In genomic region chr2:22619416-22619815, GRCm38 (mm10) we compare ENCODE assay signal across 16 mouse cellular contexts. TPM values are rescaled to one million over a fixed set of nuclear protein-coding genes. Genes with fewer than 3 reads are reported as not detected.
DNase-seq lines count a peak whose midpoint lies in the region; ATAC-seq lines count a peak whose summit lies in the region.
"Had no signal": no experiment of that assay in that cellular context is flagged by ENCODE, and none has a peak within 500 bp of the region (broad histone marks: within the 10 kb centered on the region; RNA-seq: fewer than 3 reads in every experiment).

No protein-coding gene starts in this region.

- H3K27ac ChIP-seq in forebrain, embryonic 10.5 days: no peak overlapping the region
- peak overlapping the region; percentile 97 for H3K27ac ChIP-seq in forebrain, embryonic 16.5 days (ENCODE audit: low read length)
- H3K27ac ChIP-seq in limb, embryonic 10.5 days: no peak overlapping the region
- 0 out of 2 replicates have a peak overlapping the region, but pooled peaks have one; percentile 17 for H3K27ac ChIP-seq in neural tube, embryonic 12.5 days

- H3K4me3 ChIP-seq in forebrain, embryonic 10.5 days: peak overlapping the region; percentile 27
- peak overlapping the region; percentile 29 for H3K4me3 ChIP-seq in forebrain, embryonic 16.5 days (replicated peaks; ENCODE audit: low read length)
- H3K4me3 ChIP-seq in limb, embryonic 10.5 days: no peak overlapping the region
- no peak overlapping the region for H3K4me3 ChIP-seq in neural tube, embryonic 12.5 days

- no peaks in the 10 kb centered on the region for H3K36me3 ChIP-seq in forebrain, embryonic 10.5 days (replicated peaks)
- no peaks in the 10 kb centered on the region for H3K36me3 ChIP-seq in forebrain, embryonic 16.5 days (ENCODE audit: control insufficient read depth, insufficient read depth)
- no peaks in the 10 kb centered on the region for H3K36me3 ChIP-seq in limb, embryonic 10.5 days
- no peaks in the 10 kb centered on the region for H3K36me3 ChIP-seq in neural tube, embryonic 12.5 days

- H3K4me2 ChIP-seq in forebrain, embryonic 16.5 days (ENCODE audit: low read length): peak overlapping the region; percentile 62
- peak overlapping the region; percentile 42 for H3K4me2 ChIP-seq in neural tube, embryonic 12.5 days (replicated peaks)

- ATAC-seq in forebrain, embryonic 16.5 days: no peak
- no peak for ATAC-seq in neural tube, embryonic 12.5 days (ENCODE audit: low FRiP score, low read depth)
- ATAC-seq: intestine, postnatal 0 days; liver, postnatal 0 days had no signal

- DNase-seq in forebrain, embryonic 10.5 days (ENCODE audit: extremely low spot score, low spot score): no peak
- DNase-seq in limb, embryonic 10.5 days (ENCODE audit: low spot score): peak; percentile 33
- no peak for DNase-seq in layer of hippocampus, adult 11-12 months (ENCODE audit: low spot score)
- no peak for DNase-seq in lung, postnatal 4 days
- DNase-seq in right cerebral cortex, postnatal 10 days (ENCODE audit: low spot score in 2 of 2): no peak
- DNase-seq: adrenal gland, postnatal 36 days; cerebellum, postnatal 36 days; heart, adult 11 months; heart, postnatal 14 days; kidney, postnatal 14 days; liver, postnatal 0 days; right cerebral cortex, adult 18-20 months had no signal

- H3K9me3 ChIP-seq in forebrain, embryonic 10.5 days: peaks cover 5% of the 10 kb centered on the region; the same call in 1 of the 2 replicates
- H3K9me3 ChIP-seq in forebrain, embryonic 16.5 days (ENCODE audit: control insufficient read depth, low read length): no peaks in the 10 kb centered on the region
- H3K9me3 ChIP-seq in limb, embryonic 10.5 days (replicated peaks): no peaks in the 10 kb centered on the region
- H3K9me3 ChIP-seq in neural tube, embryonic 12.5 days: no peaks in the 10 kb centered on the region

- under 1% methylated on average over 12 of the region's 12 CpGs for WGBS in forebrain, embryonic 10.5 days
- 2% methylated on average over 12 of the region's 12 CpGs for WGBS in forebrain, embryonic 16.5 days
- 3% methylated on average over 12 of the region's 12 CpGs for WGBS in limb, embryonic 10.5 days
- WGBS in neural tube, embryonic 12.5 days: 2% methylated on average over 12 of the region's 12 CpGs

- peaks cover 47% of the 10 kb centered on the region for H3K4me1 ChIP-seq in forebrain, embryonic 10.5 days
- H3K4me1 ChIP-seq in forebrain, embryonic 16.5 days (replicated peaks; ENCODE audit: control insufficient read depth, insufficient read depth, low read length): peaks cover 48% of the 10 kb centered on the region
- peaks cover 25% of the 10 kb centered on the region for H3K4me1 ChIP-seq in limb, embryonic 10.5 days
- H3K4me1 ChIP-seq in neural tube, embryonic 12.5 days: peaks cover 41% of the 10 kb centered on the region

- peaks cover 81% of the 10 kb centered on the region for H3K27me3 ChIP-seq in forebrain, embryonic 10.5 days (ENCODE audit: poor library complexity, severe bottlenecking)
- peaks cover 20% of the 10 kb centered on the region for H3K27me3 ChIP-seq in forebrain, embryonic 16.5 days (replicated peaks; ENCODE audit: control insufficient read depth, insufficient read depth, low read length)
- peaks cover 82% of the 10 kb centered on the region for H3K27me3 ChIP-seq in limb, embryonic 10.5 days (ENCODE audit: low read depth, poor library complexity, severe bottlenecking)
- H3K27me3 ChIP-seq in neural tube, embryonic 12.5 days (replicated peaks): peaks cover 70% of the 10 kb centered on the region

- peak overlapping the region; percentile 48 for H3K9ac ChIP-seq in forebrain, embryonic 16.5 days (replicated peaks; ENCODE audit: low read depth, low read length)
- no peak overlapping the region for H3K9ac ChIP-seq in neural tube, embryonic 12.5 days
- H3K9ac ChIP-seq: liver, postnatal 0 days had no signal

RNA-seq across cellular contexts. Expression of gene Gad2, which starts 2.6 kb away (rescaled TPM):
- polyA plus RNA-seq in forebrain, embryonic 10.5 days (2016; fragmentation: Nextera tagmentation; extraction: Ambion mirVana): 4.8 and 7.0 TPM in 2 replicates
- polyA plus RNA-seq in forebrain, embryonic 16.5 days (2015; fragmentation: Nextera tagmentation; extraction: Ambion mirVana): 64.7 and 74.4 TPM in 2 replicates
- polyA plus RNA-seq in limb, embryonic 10.5 days (2016; fragmentation: Nextera tagmentation; extraction: Ambion mirVana): 0.03 TPM in 1 of 2 replicates, not detected in the other
- polyA plus RNA-seq in neural tube, embryonic 12.5 days (2016; fragmentation: Nextera tagmentation; extraction: Ambion mirVana): 36.7 and 45.5 TPM in 2 replicates
- polyA plus RNA-seq: intestine, postnatal 0 days; liver, postnatal 0 days; urinary bladder, adult 2 months had no signal

Comparison
In these comparisons a context has a peak if more than half of its experiments do, and no peak if none do; other contexts are left out.
1. H3K27ac ChIP-seq: peak in forebrain, embryonic 16.5 days (single experiment) and neural tube, embryonic 12.5 days (single experiment); none in forebrain, embryonic 10.5 days (single experiment) and limb, embryonic 10.5 days (single experiment).
2. H3K4me3 ChIP-seq: peak in forebrain, embryonic 10.5 days (single experiment) and forebrain, embryonic 16.5 days (single experiment); none in limb, embryonic 10.5 days (single experiment) and neural tube, embryonic 12.5 days (single experiment).